Mouse (Mus musculus) right cerebral cortex, postnatal 36 days (tissue): ENCODE measurements around the gene Eif3k.

Experiments
- DNase-seq, 2 experiments: peaks; one replicate each; pipeline ENCODE4 v3.0.0; 2022; ENCODE audit warnings: low spot score in 2 of 2, mixed read lengths in 1 of 2

Eif3k gene

GRCm38 (mm10) chr7:28939418-28940183 lies 42.1 kb downstream of the Eif3k start:
- no peak for DNase-seq

GRCm38 (mm10) chr7:28938654-28939053 lies 43.0 kb downstream of the Eif3k start:
- DNase-seq = no peak

- no peak for DNase-seq
Observed at GRCm38 (mm10) chr7:28936787-28937186, 44.9 kb downstream of the Eif3k start.

DNA sequence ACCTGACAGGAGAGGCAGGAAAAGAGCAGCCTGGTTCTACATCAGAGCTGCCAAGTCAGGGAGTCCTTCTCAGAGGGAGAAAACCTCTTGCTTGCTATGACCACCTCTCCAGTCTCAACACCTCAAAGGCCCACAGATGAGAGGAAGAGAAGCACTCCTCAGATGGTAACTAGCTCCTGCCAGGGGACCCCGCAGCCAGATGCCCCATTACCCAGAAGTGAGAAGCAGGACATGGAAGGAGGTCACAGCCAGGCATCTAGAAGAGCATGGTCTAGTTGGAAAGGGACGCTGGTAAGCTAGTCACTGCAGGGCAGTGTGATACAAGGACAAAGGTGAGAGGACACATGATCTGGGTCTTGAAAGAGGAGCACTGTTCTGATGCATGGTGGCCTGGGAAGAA lies 47.8 kb downstream of the Eif3k start:
- no peak for DNase-seq

DNA sequence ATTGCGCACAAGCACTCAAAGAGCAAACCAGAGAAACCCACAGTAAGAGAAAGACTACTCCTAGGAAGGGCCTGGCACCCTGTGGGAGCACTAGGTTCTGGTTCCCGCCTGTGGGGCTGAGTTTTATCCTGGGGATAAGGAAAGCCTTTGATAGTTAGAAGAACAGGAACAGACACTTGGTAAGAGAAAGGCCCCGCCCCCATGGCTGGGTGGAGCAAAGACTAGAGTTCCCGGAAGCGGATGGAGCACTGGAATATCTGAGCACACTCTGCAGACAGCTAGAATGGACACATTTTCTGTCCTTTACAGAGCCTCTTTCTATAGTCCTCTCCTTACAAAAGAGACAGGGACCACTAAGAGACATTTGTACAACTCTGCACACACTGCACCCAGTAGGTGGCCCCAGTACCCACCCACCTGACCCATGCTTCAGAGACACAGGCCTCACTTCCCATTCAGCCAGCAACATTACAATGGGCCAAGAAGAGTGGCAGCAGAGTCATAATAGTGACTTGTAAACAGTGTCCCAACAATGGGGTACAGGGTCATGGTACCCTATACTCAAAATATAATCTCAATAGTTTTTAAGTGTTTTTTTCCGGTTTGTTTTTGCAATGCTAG lies 49.1 kb downstream of the Eif3k start:
- DNase-seq = no peak

GRCm38 (mm10) chr7:28931695-28932039 lies 50.0 kb downstream of the Eif3k start:
- no peak for DNase-seq

- no peak for DNase-seq
Observed at GRCm38 (mm10) chr7:28931032-28931694, 50.5 kb downstream of the Eif3k start.

DNA sequence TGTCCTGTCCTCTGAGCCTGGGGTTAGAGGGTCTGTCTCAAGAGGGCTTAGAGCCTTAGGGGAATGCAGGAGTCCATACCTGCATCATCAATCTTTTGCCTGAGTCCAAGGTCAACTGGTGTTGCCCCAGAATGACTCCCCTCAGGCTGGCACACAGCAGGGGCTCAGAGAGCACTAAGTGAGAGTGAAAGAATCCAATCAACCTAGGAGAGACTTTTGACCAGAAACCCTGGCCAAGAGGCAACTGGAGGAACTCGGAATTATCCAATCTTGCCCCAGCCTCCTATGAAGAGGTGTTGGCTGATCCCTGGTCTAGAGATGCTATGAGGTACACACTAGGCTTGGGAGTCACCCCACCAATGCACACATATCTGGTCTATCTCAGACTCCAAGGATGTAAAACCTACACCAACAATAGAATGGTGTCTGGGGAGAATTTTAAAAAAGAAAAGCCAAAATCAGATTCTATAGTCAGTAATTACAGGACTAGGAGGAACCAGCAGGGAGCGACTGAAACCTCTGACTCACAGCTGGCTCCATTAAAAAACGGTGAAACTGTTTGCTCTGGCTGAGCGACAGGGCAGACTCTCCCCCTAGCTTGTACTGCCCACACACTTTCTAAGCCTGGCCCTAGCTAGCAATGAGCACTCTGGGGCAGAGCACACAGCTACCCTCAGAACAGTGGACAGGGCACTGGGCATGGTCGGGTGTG lies 51.2 kb downstream of the Eif3k start:
- no peak for DNase-seq

DNA sequence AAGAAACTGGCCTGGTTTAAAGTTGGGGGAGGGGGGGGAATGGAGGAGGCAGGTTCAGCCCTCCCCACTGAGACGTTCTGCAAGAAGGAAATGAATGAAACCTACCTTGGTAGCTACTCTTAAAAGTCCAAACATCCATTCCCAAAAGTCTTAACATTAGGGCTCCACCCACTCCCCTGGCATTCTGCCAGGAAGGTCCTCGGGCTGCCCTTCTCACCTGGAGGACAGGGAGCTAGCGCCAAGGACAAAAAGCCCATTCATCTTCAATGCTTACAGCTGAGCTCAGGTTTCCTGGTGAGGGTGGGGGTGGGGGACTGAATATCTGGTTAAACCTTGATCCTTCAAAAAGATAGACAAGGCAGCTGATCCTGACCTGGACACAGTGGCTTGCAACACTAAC lies 52.3 kb downstream of the Eif3k start:
- no peak for DNase-seq

DNA sequence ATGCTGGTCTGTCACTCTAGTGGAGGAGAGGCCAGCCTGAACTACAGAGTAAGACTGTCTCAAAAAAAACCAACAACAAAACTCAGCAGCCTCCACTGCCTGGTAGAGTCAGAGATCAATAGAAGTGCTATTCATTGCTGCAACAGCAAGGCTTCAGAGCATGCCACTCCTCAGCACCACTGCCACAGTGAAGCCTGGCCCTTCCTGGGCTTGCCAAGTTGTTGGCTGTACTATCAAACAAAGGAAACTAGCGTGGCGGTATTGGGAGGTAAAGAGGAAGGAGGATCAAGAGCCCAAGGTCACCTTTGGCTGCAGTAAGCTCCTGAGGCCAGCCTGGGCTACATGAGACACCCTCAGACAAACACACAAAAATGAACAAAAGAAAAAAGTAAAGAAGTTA lies 55.5 kb downstream of the Eif3k start:
- no peak for DNase-seq

- DNase-seq = no peak
Observed at GRCm38 (mm10) chr7:28925317-28925716, 56.3 kb downstream of the Eif3k start.

DNA sequence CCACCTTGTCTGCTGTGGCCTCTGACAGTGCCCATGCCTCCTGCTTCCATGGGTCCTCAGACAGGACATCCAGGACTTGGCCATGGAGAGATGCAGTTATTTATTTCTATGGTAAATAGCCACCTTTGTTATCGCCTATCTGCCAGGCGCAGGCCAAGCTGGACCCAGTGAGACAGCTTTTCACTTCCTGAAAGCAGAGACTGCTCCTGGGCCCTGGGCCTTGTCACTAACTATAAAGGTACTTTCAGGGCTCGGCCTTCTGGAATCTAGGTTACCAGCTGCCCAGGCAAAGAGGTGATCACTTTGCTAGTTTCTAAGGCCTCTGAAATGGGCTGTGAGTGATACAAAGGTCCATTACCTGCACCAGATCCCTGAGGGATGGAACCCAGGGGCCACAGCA lies 56.9 kb downstream of the Eif3k start:
- no peak for DNase-seq

GRCm38 (mm10) chr7:28923865-28924291 lies 57.8 kb downstream of the Eif3k start:
- no peak for DNase-seq

GRCm38 (mm10) chr7:28922606-28923005 lies 59.1 kb downstream of the Eif3k start:
- peak; percentile 54 to 80 for DNase-seq

DNA sequence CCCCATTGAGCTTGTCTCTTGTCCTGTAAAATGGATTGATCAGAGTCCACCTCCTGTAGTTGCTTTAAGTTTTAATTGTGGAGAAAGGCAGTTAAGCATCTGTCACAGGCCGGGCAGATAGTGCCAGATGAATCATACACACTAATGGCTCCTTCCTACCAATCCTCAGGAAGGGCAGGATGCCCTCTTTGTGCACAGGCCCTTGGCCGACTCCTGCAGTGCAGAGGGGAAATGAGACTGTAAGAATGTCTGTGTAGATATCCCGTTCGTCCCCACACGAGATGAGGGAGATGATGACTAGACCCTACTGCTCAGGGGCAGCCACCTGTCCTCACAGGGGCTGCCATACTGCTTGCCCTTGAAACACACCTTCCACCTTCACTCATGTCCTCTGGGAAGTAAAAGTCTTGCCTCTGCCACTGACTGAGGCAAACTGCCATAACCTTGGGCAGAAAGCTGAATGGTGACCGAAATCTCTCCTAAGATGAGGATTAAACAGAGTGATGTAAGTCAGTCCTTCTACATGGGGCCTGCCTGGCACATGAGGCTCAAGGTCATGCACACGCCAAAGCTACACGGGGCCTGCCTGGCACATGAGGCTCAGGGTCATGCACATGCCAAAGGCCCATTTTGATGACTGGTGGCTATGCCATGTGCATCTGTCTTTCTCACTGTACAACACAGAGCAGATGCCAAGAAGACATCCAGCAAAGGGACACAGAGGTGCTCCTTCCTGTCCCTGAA lies 59.8 kb downstream of the Eif3k start:
- DNase-seq = no peak
